Comparison of ENCODE assay signal across 10 mouse cellular contexts in genomic region chr5:36367181-36367610, GRCm38 (mm10). TPM values are rescaled to one million over a fixed set of nuclear protein-coding genes. Genes with fewer than 3 reads are reported as not detected.
DNase-seq lines count a peak whose midpoint lies in the region; ATAC-seq and TF ChIP-seq lines count a peak whose summit lies in the region.
"Had no signal": no experiment of that assay in that cellular context is flagged by ENCODE, and none has a peak within 500 bp of the region (broad histone marks: within the 10 kb centered on the region; RNA-seq: fewer than 3 reads in every experiment).

No protein-coding gene starts in this region.

- ATAC-seq in heart, postnatal 0 days (ENCODE audit: insufficient read depth, low read depth) = peak; percentile 88
- no peak for ATAC-seq in forebrain, embryonic 14.5 days
- ATAC-seq in liver, embryonic 12.5 days = no peak

- no peaks in the 10 kb centered on the region for H3K36me3 ChIP-seq in heart, postnatal 0 days (replicated peaks; ENCODE audit: control insufficient read depth, insufficient read depth, low read length)
- H3K36me3 ChIP-seq in forebrain, embryonic 14.5 days (ENCODE audit: control insufficient read depth, insufficient read depth, low read length) = no peaks in the 10 kb centered on the region
- H3K36me3 ChIP-seq in liver, embryonic 12.5 days = no peaks in the 10 kb centered on the region
- H3K36me3 ChIP-seq: liver, embryonic 13.5 days had no signal

- peak overlapping the region; percentile 44; the same call in 1 of the 2 replicates for H3K4me2 ChIP-seq in heart, postnatal 0 days (ENCODE audit: low read depth, low read length)
- no peak overlapping the region for H3K4me2 ChIP-seq in forebrain, embryonic 14.5 days (ENCODE audit: low read length)
- no peak overlapping the region for H3K4me2 ChIP-seq in liver, embryonic 12.5 days
- H3K4me2 ChIP-seq: liver, embryonic 13.5 days had no signal

- no peak for TF ChIP-seq CTCF in heart, postnatal 0 days (IDR thresholded peaks at IDR 0.05; ENCODE audit: low read depth)

- 19% methylated on average over 3 of the region's 3 CpGs for WGBS in heart, postnatal 0 days
- 84% methylated on average over 3 of the region's 3 CpGs for WGBS in forebrain, embryonic 14.5 days
- WGBS in liver, embryonic 12.5 days (ENCODE audit: insufficient replicate concordance) = 36% methylated on average over 3 of the region's 3 CpGs

- H3K27me3 ChIP-seq in heart, postnatal 0 days (ENCODE audit: control insufficient read depth, insufficient read depth, low read length) = no peaks in the 10 kb centered on the region
- H3K27me3 ChIP-seq in forebrain, embryonic 14.5 days (replicated peaks; ENCODE audit: control insufficient read depth, insufficient read depth, low read length) = no peaks in the 10 kb centered on the region
- H3K27me3 ChIP-seq in liver, embryonic 12.5 days (replicated peaks) = 0 out of 2 replicates have a peak, but pooled peaks cover 4% of the 10 kb centered on the region
- H3K27me3 ChIP-seq: liver, embryonic 13.5 days had no signal

- peak overlapping the region; percentile 91 for H3K27ac ChIP-seq in heart, postnatal 0 days (ENCODE audit: low read depth)
- H3K27ac ChIP-seq in forebrain, embryonic 14.5 days (ENCODE audit: low read depth, low read length) = no peak overlapping the region
- H3K27ac ChIP-seq in liver, embryonic 12.5 days = no peak overlapping the region
- H3K27ac ChIP-seq: kidney, postnatal 0 days; liver, embryonic 13.5 days had no signal

- TF ChIP-seq EP300 in heart, postnatal 0 days (IDR thresholded peaks at IDR 0.05; ENCODE audit: low read depth) = no peak

- no peaks in the 10 kb centered on the region for H3K9me3 ChIP-seq in heart, postnatal 0 days (replicated peaks; ENCODE audit: control insufficient read depth, low read length)
- H3K9me3 ChIP-seq in forebrain, embryonic 14.5 days (replicated peaks; ENCODE audit: control insufficient read depth, low read length) = no peaks in the 10 kb centered on the region
- no peaks in the 10 kb centered on the region for H3K9me3 ChIP-seq in liver, embryonic 12.5 days (replicated peaks)
- H3K9me3 ChIP-seq: liver, embryonic 13.5 days had no signal

- DNase-seq in kidney, adult 8-10 months = peak; percentile 32 to 47
- DNase-seq in kidney, postnatal 10 days = no peak
- DNase-seq in NIH3T3 (ENCODE audit: low read depth) = peak; percentile 67
- DNase-seq in brain, adult 2 months (ENCODE audit: low read depth, low spot score) = peak; percentile 61
- DNase-seq in heart, postnatal 0 days (ENCODE audit: low spot score) = peak; percentile 89
- no peak for DNase-seq in forebrain, embryonic 14.5 days (ENCODE audit: low spot score)
- DNase-seq in cerebellum, postnatal 4 days (ENCODE audit: low spot score in 2 of 2) = no peak
- DNase-seq: liver, embryonic 13.5 days had no signal

- no peak overlapping the region for H3K4me3 ChIP-seq in heart, postnatal 0 days (ENCODE audit: low read depth, low read length)
- H3K4me3 ChIP-seq in forebrain, embryonic 14.5 days (ENCODE audit: low read depth, low read length) = no peak overlapping the region
- H3K4me3 ChIP-seq in liver, embryonic 12.5 days = no peak overlapping the region
- H3K4me3 ChIP-seq: liver, embryonic 13.5 days had no signal

- H3K4me1 ChIP-seq in heart, postnatal 0 days (ENCODE audit: control insufficient read depth, insufficient read depth) = peaks cover 49% of the 10 kb centered on the region
- H3K4me1 ChIP-seq in forebrain, embryonic 14.5 days (ENCODE audit: control insufficient read depth, insufficient read depth, low read length) = peaks cover 6% of the 10 kb centered on the region
- peaks cover 17% of the 10 kb centered on the region for H3K4me1 ChIP-seq in liver, embryonic 12.5 days

- H3K9ac ChIP-seq in heart, postnatal 0 days (replicated peaks; ENCODE audit: low read depth, low read length) = no peak overlapping the region; the same call in 1 of the 2 replicates
- no peak overlapping the region for H3K9ac ChIP-seq in forebrain, embryonic 14.5 days (ENCODE audit: low read length)
- H3K9ac ChIP-seq in liver, embryonic 12.5 days = no peak overlapping the region
- H3K9ac ChIP-seq: liver, embryonic 13.5 days had no signal

RNA-seq across cellular contexts. Expression of gene Sorcs2, which starts 30.7 kb away (rescaled TPM):
- total RNA-seq in heart, postnatal 0 days (2014; rRNA removed; ENCODE audit: low replicate concordance) = 19.2 and 32.6 TPM in 2 replicates
- polyA plus RNA-seq in heart, postnatal 0 days (2015; fragmentation: Nextera tagmentation; extraction: Ambion mirVana) = 3.3 and 3.7 TPM in 2 replicates
- 5.1 and 6.6 TPM in 2 replicates for polyA plus RNA-seq in forebrain, embryonic 14.5 days (2014; fragmentation: Nextera tagmentation; extraction: Ambion mirVana)
- polyA plus RNA-seq in liver, embryonic 12.5 days (2016; fragmentation: Nextera tagmentation; extraction: Ambion mirVana) = 1.2 and 1.6 TPM in 2 replicates

Comparison
In these comparisons a context has a peak if more than half of its experiments do, and no peak if none do; other contexts are left out.
1. DNase-seq: peak in kidney, adult 8-10 months (2 of 2), NIH3T3 (single experiment), brain, adult 2 months (single experiment) and heart, postnatal 0 days (single experiment); none in kidney, postnatal 10 days (single experiment), forebrain, embryonic 14.5 days (single experiment) and cerebellum, postnatal 4 days (0 of 2).